19 mouse cellular contexts compared by ENCODE assay signal in genomic region chr10:8928261-8928660, GRCm38 (mm10). TPM values are rescaled to one million over a fixed set of nuclear protein-coding genes. Genes with fewer than 3 reads are reported as not detected.
A peak's percentile ranks its signal among the peaks of the same experiment; 100 is the strongest.
DNase-seq lines count a peak whose midpoint lies in the region; ATAC-seq and TF ChIP-seq lines count a peak whose summit lies in the region.
"Had no signal": no experiment of that assay in that cellular context is flagged by ENCODE, and none has a peak within 500 bp of the region (broad histone marks: within the 10 kb centered on the region; RNA-seq: fewer than 3 reads in every experiment).

No protein-coding gene starts in this region.

- peak; percentile 25 for DNase-seq in adrenal gland, postnatal 14 days
- DNase-seq in adrenal gland, adult 18-20 months (ENCODE audit: low spot score in 2 of 2), result no peak
- peak; percentile 47 for DNase-seq in kidney, adult 2 months
- no peak for DNase-seq in kidney, postnatal 36 days
- DNase-seq in lung, postnatal 36 days, result no peak
- DNase-seq in NIH3T3 (ENCODE audit: low read depth), result peak; percentile 57
- no peak for DNase-seq in urinary bladder, postnatal 4 days (ENCODE audit: low spot score in 2 of 2)
- DNase-seq: cerebellum, adult 9-10 months; heart, postnatal 36 days; kidney, postnatal 25 days; liver, postnatal 0 days; thymus, postnatal 25 days had no signal

- no peak overlapping the region for H3K4me3 ChIP-seq in kidney, adult 2 months (ENCODE audit: insufficient read depth, low read depth, low read length)
- H3K4me3 ChIP-seq in lung, embryonic 16.5 days (ENCODE audit: low read length), result no peak overlapping the region
- H3K4me3 ChIP-seq: forebrain, embryonic 10.5 days; midbrain, embryonic 12.5 days; stomach, embryonic 15.5 days had no signal

- no peaks in the 10 kb centered on the region for H3K9me3 ChIP-seq in lung, embryonic 16.5 days (ENCODE audit: control insufficient read depth, low read length)
- H3K9me3 ChIP-seq: forebrain, embryonic 10.5 days; midbrain, embryonic 12.5 days; stomach, embryonic 15.5 days had no signal

- H3K27me3 ChIP-seq in kidney, adult 2 months (replicated peaks; ENCODE audit: control insufficient read depth, insufficient read depth, low read length), result no peaks in the 10 kb centered on the region
- H3K27me3 ChIP-seq in lung, embryonic 16.5 days (ENCODE audit: control insufficient read depth, insufficient read depth, low read depth, low read length), result no peaks in the 10 kb centered on the region
- H3K27me3 ChIP-seq: midbrain, embryonic 12.5 days; stomach, embryonic 15.5 days had no signal

- TF ChIP-seq POLR2A in kidney, adult 2 months (IDR thresholded peaks at IDR 0.05; ENCODE audit: low read depth, low read length), result no peak

- no peak overlapping the region for H3K9ac ChIP-seq in lung, embryonic 16.5 days (ENCODE audit: low read length)
- H3K9ac ChIP-seq: liver, postnatal 0 days; midbrain, embryonic 12.5 days; stomach, embryonic 15.5 days had no signal

- no peak overlapping the region for H3K27ac ChIP-seq in kidney, adult 2 months (ENCODE audit: insufficient read depth, low read depth, low read length)
- peak overlapping the region; percentile 48 for H3K27ac ChIP-seq in lung, embryonic 16.5 days (ENCODE audit: low read length)
- H3K27ac ChIP-seq: forebrain, embryonic 10.5 days; midbrain, embryonic 12.5 days; stomach, embryonic 15.5 days had no signal

- ATAC-seq in lung, embryonic 16.5 days (ENCODE audit: low read depth), result no peak
- ATAC-seq: CD4-positive, CD25-positive, alpha-beta regulatory T cell, adult 4 months; intestine, embryonic 16.5 days; liver, postnatal 0 days had no signal

- peaks cover 15% of the 10 kb centered on the region; the same call in 1 of the 2 replicates for H3K4me1 ChIP-seq in kidney, adult 2 months (ENCODE audit: control insufficient read depth, insufficient read depth, low read length)
- peaks cover 6% of the 10 kb centered on the region; the same call in 1 of the 2 replicates for H3K4me1 ChIP-seq in lung, embryonic 16.5 days (replicated peaks; ENCODE audit: control insufficient read depth, insufficient read depth, low read length)
- H3K4me1 ChIP-seq: stomach, embryonic 15.5 days had no signal

- no peak overlapping the region for H3K4me2 ChIP-seq in lung, embryonic 16.5 days (ENCODE audit: low read depth, low read length)
- H3K4me2 ChIP-seq: liver, embryonic 11.5 days; midbrain, embryonic 12.5 days; stomach, embryonic 15.5 days had no signal

- TF ChIP-seq CTCF in kidney, adult 2 months (conservative IDR thresholded peaks at IDR 0.05; ENCODE audit: insufficient read depth, insufficient read length, low read depth, low read length), result no peak

- H3K36me3 ChIP-seq in kidney, adult 2 months (ENCODE audit: control insufficient read depth, insufficient read depth, low read length), result no peaks in the 10 kb centered on the region
- H3K36me3 ChIP-seq in lung, embryonic 16.5 days (ENCODE audit: control insufficient read depth, insufficient read depth, low read length), result no peaks in the 10 kb centered on the region
- H3K36me3 ChIP-seq: forebrain, embryonic 10.5 days; midbrain, embryonic 12.5 days; stomach, embryonic 15.5 days had no signal

RNA-seq across cellular contexts. Expression of gene Sash1, which starts 42.4 kb away (rescaled TPM):
- total RNA-seq in adrenal gland, postnatal 14 days (2021), result 40.4 and 50.1 TPM in 2 replicates
- 10 to 100 TPM; 35.1 to 83.4 TPM for total RNA-seq in adrenal gland, adult 18-20 months (2021)
- polyA plus RNA-seq in kidney, adult 2 months (2012; rRNA removed), result 13.5 and 14.5 TPM in 2 replicates
- polyA plus RNA-seq in lung, embryonic 16.5 days (2015; fragmentation: Nextera tagmentation; extraction: Ambion mirVana), result 4.1 and 4.6 TPM in 2 replicates
- polyA plus RNA-seq: CD4-positive, CD25-positive, alpha-beta regulatory T cell, adult 4 months had no signal

Comparison
In these comparisons a context has a peak if more than half of its experiments do, and no peak if none do; other contexts are left out.
1. DNase-seq: peak in adrenal gland, postnatal 14 days (single experiment), kidney, adult 2 months (single experiment) and NIH3T3 (single experiment); none in adrenal gland, adult 18-20 months (0 of 2), kidney, postnatal 36 days (0 of 2), lung, postnatal 36 days (single experiment) and urinary bladder, postnatal 4 days (0 of 2).